10 mouse cellular contexts compared by ENCODE assay signal in genomic region chr11:47658135-47658534, GRCm38 (mm10).
A peak's percentile ranks its signal among the peaks of the same experiment; 100 is the strongest.
DNase-seq lines count a peak whose midpoint lies in the region; ATAC-seq lines count a peak whose summit lies in the region.
"Had no signal": no experiment of that assay in that cellular context is flagged by ENCODE, and none has a peak within 500 bp of the region (broad histone marks: within the 10 kb centered on the region; RNA-seq: fewer than 3 reads in every experiment).

No protein-coding gene starts in this region.

- no peak overlapping the region for H3K9ac ChIP-seq in neural tube, embryonic 11.5 days (ENCODE audit: low read length)
- H3K9ac ChIP-seq: embryonic facial prominence, embryonic 13.5 days; liver, embryonic 15.5 days had no signal

- no peaks in the 10 kb centered on the region for H3K36me3 ChIP-seq in neural tube, embryonic 11.5 days (ENCODE audit: control insufficient read depth, insufficient read depth, low read length)
- H3K36me3 ChIP-seq: embryonic facial prominence, embryonic 13.5 days; liver, embryonic 15.5 days had no signal

- no peak overlapping the region for H3K4me3 ChIP-seq in neural tube, embryonic 11.5 days (ENCODE audit: low read depth, low read length)
- H3K4me3 ChIP-seq: embryonic facial prominence, embryonic 13.5 days; liver, embryonic 15.5 days had no signal

- 3% methylated on average over 1 of the region's 1 CpGs for WGBS in neural tube, embryonic 11.5 days

- no peaks in the 10 kb centered on the region for H3K9me3 ChIP-seq in neural tube, embryonic 11.5 days (ENCODE audit: control insufficient read depth, low read length)
- H3K9me3 ChIP-seq: embryonic facial prominence, embryonic 13.5 days; liver, embryonic 15.5 days had no signal

- H3K27ac ChIP-seq in neural tube, embryonic 11.5 days (ENCODE audit: low read depth, low read length), result no peak overlapping the region
- H3K27ac ChIP-seq: embryonic facial prominence, embryonic 13.5 days; liver, embryonic 15.5 days had no signal

- ATAC-seq in neural tube, embryonic 11.5 days (ENCODE audit: insufficient read depth, low FRiP score, low TSS enrichment), result 0 out of 2 replicates have a peak, but pooled peaks have one; percentile 31
- ATAC-seq in erythroid progenitor cell, adult 5-6 weeks (replicated peaks; ENCODE audit: low FRiP score, poor library complexity, severe bottlenecking), result no peak

- H3K4me1 ChIP-seq in neural tube, embryonic 11.5 days (ENCODE audit: control insufficient read depth, insufficient read depth, low read length), result no peaks in the 10 kb centered on the region
- H3K4me1 ChIP-seq: embryonic facial prominence, embryonic 13.5 days; liver, embryonic 15.5 days had no signal

- peak; percentile 29 for DNase-seq in gastrocnemius, postnatal 10 days
- no peak for DNase-seq in gastrocnemius, postnatal 25 days
- peak; percentile 9 for DNase-seq in ovary, postnatal 14 days (ENCODE audit: low spot score)
- no peak for DNase-seq in ovary, adult 18-20 months (ENCODE audit: low spot score)
- DNase-seq in adrenal gland, postnatal 10 days, result peak; percentile 65
- DNase-seq in fibroblast of lung, adult 2 months (ENCODE audit: low read depth), result peak; percentile 6
- DNase-seq in neural tube, embryonic 11.5 days (ENCODE audit: low spot score), result peak; percentile 51

- no peaks in the 10 kb centered on the region for H3K27me3 ChIP-seq in neural tube, embryonic 11.5 days (ENCODE audit: control insufficient read depth, insufficient read depth, low read length)
- H3K27me3 ChIP-seq: embryonic facial prominence, embryonic 13.5 days; liver, embryonic 15.5 days had no signal

- no peak overlapping the region for H3K4me2 ChIP-seq in neural tube, embryonic 11.5 days (ENCODE audit: low read depth)
- H3K4me2 ChIP-seq: embryonic facial prominence, embryonic 13.5 days; liver, embryonic 15.5 days had no signal

Comparison
In these comparisons a context has a peak if more than half of its experiments do, and no peak if none do; other contexts are left out.
1. DNase-seq: peak in gastrocnemius, postnatal 10 days (single experiment), ovary, postnatal 14 days (single experiment), adrenal gland, postnatal 10 days (single experiment), fibroblast of lung, adult 2 months (single experiment) and neural tube, embryonic 11.5 days (single experiment); none in gastrocnemius, postnatal 25 days (single experiment) and ovary, adult 18-20 months (single experiment).